Mouse (Mus musculus) embryonic stem cell, embryonic (primary cell): Measurements from ENCODE around the gene Babam1.

Experiments used
- CTCF ChIA-PET, 4 experiments: fragments of 300-600 bp in 2 of 4; fragments of 350-600 bp in 2 of 4; sonication (Branson Sonifier 250); formaldehyde crosslinking; loops; one replicate each; lab custom pipeline; 2022; ENCODE audit warnings: inconsistent platforms in 2 of 4; lab: Charles Lee
- POLR2A ChIA-PET, 4 experiments: fragments of 300-600 bp in 2 of 4; fragments of 350-600 bp in 2 of 4; sonication (Branson Sonifier 250); formaldehyde crosslinking; loops; one replicate each; lab custom pipeline; 2022; ENCODE audit warnings: antibody characterized with exemption in 4 of 4, inconsistent platforms in 1 of 4; lab: Charles Lee

Gene Babam1

DNA sequence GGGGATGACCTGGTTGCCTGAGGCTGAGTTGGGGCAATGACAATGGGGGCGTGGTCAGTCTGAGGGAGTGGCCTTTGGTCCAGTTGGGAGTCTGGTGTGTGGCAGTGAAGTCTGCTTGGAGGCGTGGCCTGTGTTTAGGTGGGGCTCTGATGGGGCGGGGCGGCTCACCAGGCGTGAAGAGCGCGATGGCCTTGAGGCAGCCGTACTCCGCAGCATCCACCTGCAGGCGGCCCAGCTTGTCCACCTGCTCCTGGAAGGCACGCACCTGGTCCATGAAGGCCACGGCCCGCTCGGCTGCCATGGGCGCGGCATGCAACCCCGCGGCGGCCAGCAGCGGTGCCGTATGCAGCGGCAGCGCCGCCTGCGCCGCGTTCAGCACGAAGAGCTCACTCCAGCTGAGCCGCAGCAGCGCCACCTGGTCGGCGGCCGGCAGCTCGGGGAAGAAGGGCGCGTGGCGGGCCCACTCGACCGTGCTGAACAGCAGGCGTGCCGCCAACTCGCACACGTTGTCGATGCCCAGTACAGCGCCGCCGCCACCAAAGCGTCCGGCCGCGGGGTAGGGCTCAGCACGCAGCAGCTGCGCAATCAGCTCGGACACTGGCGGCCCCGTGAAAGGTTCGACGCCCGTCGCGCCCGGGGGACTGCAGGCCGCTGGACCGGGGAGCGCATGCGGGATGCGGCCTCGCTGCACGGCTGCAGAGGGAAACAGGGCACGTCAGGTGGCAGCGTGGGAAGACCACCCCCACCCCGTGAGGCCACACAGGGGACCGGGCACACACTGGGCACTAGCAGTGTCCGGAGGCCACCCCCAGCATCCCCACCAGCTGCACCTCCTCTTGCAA is 20.9 kb upstream of the Babam1 start:
- POLR2A ChIA-PET, result interaction anchor here in 3 of 4 experiments (0.5 to 6.4 kb wide), 31 partner anchors 9 to 870 kb away, joined by 3 to 41 read pairs (median 3); partner anchors contain the start of genes Ankle1 (in 3 of the 3), Babam1 (in 2 of the 3), Mrpl34 (in 2 of the 3) and Myo9b (in 2 of the 3)
- CTCF ChIA-PET, result interaction anchor here in 3 of 4 experiments (0.5 to 2.8 kb wide), 7 partner anchors 9 to 504 kb away, joined by 3 to 25 read pairs (median 4); partner anchors contain the start of genes Ankle1 (in 1 of the 3), Mrpl34 (in 1 of the 3) and Use1 (in 1 of the 3)

DNA sequence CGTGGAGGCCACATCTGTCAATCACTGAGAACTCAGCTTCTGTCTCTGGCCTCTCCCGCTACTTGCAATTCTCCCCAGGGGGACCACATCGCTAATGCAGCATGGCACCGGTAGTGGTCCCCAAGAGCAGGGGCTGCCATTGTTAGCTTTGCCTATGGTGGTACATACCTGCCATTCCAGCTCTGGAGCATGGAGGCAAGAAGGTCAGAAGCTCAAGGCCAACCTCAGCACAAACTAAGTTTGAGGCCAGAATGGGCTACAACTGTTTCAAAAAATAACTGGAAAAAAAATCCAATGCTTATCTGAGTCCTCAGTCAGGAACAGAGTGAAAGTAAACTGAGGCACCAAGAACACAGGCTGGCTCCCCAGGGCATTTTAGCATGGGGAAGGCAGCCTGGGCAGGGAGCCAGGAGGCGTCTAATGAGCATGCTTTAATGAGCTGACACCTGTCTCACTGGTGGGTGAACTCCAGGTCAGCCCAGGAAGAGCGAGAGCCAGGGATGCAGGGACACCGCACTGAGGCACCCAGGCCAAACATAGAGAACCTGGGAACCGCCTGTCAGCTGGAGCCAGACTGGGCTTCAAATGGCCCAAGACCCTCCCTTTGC is 20.1 kb upstream of the Babam1 start:
- ChIA-PET CTCF (interaction anchor here in 3 of 4 experiments (0.5 to 2.8 kb wide), 6 partner anchors 9 to 505 kb away, joined by 3 to 25 read pairs (median 6); partner anchors contain the start of genes Ankle1 (in 1 of the 3), Mrpl34 (in 1 of the 3) and Use1 (in 1 of the 3)), POLR2A (interaction anchor here in 3 of 4 experiments (0.5 to 6.4 kb wide), 25 partner anchors 9 to 871 kb away, joined by 3 to 41 read pairs (median 3); partner anchors contain the start of genes Ankle1 (in 2 of the 3), Babam1 (in 2 of the 3), Mrpl34 (in 2 of the 3) and Use1 (in 2 of the 3))

DNA sequence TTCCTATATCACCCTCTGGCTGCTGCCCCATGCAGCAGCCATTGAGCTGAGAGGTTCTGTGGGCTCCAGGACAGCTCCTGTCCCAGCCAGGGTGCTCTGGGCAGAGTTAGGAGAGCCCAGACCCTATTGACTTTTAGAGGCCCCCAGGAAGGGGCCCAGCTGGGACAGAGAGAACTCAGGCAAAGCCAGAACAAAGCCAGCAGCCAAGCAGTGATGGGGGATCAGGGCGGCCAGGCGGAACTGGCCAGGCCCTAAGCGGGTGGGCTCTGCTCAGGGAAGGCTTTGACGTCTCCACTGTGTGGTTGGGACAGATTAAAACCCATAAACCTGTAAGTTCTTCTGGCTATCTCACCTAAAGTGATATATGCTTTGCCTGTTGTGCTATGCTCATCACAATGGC is 17.7 kb upstream of the Babam1 start:
- ChIA-PET CTCF (interaction anchor here in 1 of 4 experiments (0.6 kb wide), 2 partner anchors 14 to 23 kb away, joined by 3 read pairs; no protein-coding TSS in a partner anchor), POLR2A (interaction anchor here in 2 of 4 experiments (0.7 to 2.7 kb wide), 8 partner anchors 9 to 107 kb away, joined by 3 to 12 read pairs (median 4); partner anchors contain the start of genes Ankle1 (in 2 of the 2), Babam1 (in 1 of the 2), Haus8 (in 1 of the 2) and Myo9b (in 1 of the 2))

DNA sequence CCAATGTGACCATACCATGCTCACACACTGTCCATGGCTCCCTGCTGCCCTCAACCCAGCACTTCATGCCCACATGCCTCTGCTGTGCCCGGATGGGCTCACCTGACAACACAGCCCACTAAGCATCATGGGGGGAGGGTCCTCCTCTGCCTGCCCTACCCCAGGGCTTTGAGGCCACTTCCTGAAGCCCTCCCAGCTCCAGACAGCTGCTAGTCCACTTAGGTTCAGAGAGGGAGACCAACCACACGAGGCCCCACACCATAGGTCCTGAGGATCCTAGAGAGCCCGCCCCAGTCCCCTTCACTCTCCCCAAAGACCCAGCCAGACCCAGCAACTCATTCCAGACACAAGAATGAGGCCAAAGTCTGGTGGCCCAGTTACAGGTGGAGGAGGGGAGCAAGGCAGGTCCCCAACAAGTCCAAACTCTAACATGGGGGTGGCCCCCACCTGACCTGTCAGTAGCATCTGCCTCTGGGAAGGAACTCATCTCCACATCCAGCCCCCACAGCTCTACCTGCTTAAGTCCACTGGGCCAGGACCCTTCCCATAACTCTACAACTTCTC is 17.1 kb upstream of the Babam1 start:
- POLR2A ChIA-PET, result interaction anchor here in 2 of 4 experiments (1.0 to 2.8 kb wide), 7 partner anchors 8 to 128 kb away, joined by 3 to 12 read pairs (median 5); partner anchors contain the start of genes Babam1 (in 1 of the 2), Haus8 (in 1 of the 2), Mrpl34 (in 1 of the 2) and Myo9b (in 1 of the 2)

DNA sequence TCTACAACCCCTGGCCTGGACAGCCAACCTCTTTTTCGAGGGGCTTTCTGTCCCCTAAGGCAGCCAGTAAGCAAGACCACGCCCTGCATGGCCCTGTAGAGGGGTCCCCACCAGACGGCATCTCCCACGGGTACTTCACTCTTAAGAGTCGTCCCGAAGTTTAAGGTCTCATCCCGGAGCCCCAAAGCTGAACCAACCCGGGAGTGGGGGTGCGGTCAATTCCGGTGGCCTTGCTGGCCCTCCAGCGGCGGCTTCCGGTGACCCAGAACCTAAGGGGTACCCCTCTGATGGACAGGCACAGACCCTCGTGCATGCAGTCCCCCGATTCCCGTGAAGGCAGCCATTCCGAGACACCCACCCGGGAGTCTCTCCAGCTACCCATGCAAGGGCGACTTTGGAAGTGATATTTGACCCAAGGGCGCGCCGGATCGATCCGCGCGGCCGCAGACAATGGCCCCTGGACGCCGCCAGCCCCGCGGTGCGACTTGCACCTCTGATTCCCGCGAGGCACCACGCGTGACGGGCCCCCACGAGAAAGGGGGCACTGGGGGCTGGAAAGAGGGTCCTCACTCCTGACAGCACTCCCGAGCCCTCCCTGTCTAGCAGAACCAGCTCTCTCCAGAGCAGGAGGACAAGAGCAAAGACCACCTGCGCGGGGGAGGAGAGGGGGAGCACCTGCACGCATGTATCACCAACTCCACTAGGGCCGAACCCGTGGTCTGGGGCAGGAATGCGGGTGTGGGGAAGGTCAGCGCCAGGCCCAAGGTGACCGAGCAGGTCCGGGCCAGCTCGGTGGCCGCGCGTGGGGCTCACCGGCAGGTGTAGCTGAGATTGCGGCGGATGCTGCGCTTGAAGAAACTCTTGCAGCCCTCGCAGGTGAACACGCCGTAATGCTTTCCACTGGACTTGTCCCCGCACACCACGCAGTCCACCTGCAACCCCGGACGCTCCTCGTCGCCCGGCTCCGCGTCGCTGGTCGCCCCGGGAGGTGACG is 16.2 kb upstream of the Babam1 start:
- ChIA-PET CTCF (interaction anchor here in 2 of 4 experiments (1.2 to 1.4 kb wide), 2 partner anchors 9 to 16 kb away, joined by 3 read pairs; partner anchors contain the start of genes Babam1 (in 1 of the 2) and Ocel1 (in 1 of the 2)), POLR2A (interaction anchor here in 2 of 4 experiments (1.0 to 2.8 kb wide), 12 partner anchors 8 to 484 kb away, joined by 3 to 12 read pairs (median 6); partner anchors contain the start of genes Babam1 (in 2 of the 2), Ocel1 (in 2 of the 2), Use1 (in 2 of the 2) and Mrpl34 (in 1 of the 2))

More for the DNA sequence above, 17.1 kb upstream of the Babam1 start:
- CTCF ChIA-PET, result interaction anchor here in 1 of 4 experiments (1.4 kb wide), 1 partner anchor 17 kb away, joined by 3 read pairs; the partner anchor contains the start of gene Babam1

DNA sequence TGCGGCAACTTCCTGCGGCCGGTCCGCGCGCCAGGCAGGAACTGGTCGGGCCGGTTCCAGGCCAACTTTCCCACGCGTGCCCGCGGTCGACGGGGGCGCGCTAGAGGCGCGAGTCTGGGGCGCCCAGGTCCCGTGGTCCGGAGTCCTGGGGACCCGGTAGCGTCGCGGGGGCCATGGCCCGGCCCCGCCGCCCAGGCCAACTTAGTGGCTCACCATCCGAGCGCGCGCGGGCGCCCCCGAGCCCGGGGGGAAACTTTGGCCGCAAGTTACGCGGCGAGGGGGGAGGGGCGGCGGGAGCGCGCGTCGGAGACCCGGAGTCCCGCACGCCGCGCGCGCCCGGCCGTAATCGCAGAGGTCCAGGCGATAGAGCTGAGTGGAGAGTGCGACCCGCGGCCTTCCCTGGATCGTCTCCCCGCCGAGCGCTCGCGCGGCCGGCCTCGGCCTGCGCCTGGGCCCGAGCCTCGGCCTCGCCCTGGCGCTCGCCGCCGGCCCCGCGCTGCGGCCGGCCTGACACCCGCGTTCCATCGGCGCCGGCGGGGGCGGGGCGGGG is 15.2 kb upstream of the Babam1 start, which contains the start of gene Nr2f6:
TSS of gene Nr2f6 (minus strand) at position 540 of the 550 bp plus-strand sequence.
- ChIA-PET CTCF (interaction anchor here in 3 of 4 experiments (0.6 to 1.6 kb wide), 8 partner anchors 8 to 858 kb away, joined by 3 to 5 read pairs (median 3); partner anchors contain the start of genes Babam1 (in 2 of the 3), Ocel1 (in 2 of the 3) and Ap1m1 (in 1 of the 3)), POLR2A (interaction anchor here (0.6 to 2.8 kb wide), 23 partner anchors 8 to 1008 kb away, joined by 3 to 12 read pairs (median 4); partner anchors contain the start of genes Ankle1 (in 2 of the 4), Babam1 (in 2 of the 4), Ocel1 (in 2 of the 4) and Use1 (in 2 of the 4))

DNA sequence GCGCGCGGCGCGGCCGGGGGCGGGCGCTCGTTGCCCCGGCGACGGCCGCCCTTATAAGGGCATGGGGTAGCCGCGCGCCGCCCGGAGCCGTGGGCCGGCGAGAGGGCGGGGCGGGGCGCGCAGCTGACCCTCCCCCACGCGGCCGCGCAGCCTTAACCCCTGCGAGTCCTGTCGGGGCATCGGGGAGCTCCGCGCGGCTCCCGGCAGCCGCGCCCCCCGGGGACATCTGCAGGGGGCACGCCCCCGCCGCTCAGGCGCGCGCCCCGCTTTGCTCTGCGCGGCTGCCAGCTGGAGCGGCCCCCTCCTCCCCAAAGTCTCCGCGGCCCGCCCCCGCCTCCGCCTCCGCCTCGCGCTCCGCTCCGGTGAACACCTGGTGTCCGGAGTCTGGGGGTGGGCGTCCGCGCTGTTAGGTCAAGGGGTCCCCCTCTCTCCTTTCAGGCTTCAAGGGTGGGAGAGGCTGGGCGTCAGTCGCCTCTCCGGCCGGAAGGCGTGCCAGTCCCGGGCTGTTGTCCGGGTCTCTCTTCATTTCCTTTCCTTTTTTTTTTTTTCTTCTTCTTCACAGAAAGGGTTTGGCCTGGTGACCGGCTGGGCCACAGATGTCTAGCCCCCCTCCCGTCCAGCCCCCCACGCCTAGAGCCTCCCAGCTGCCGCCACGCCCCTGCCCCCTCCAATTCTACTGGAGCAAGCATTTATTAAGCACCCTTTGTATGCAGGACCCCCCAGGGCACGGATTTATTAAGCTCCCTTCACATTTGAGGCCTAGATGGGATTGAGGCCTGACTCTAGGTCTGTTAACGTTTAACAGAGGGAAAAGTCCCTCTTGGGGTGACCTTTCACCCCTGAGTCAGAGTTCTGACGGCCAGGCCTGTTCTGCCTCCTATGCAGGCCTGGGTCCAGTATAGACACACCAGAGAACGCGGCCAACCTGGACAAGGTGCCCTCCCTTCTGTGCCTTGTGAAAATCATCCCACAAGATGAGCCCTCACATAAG is 14.4 kb upstream of the Babam1 start:
- ChIA-PET CTCF (interaction anchor here (0.5 to 1.6 kb wide), 12 partner anchors 9 to 1157 kb away, joined by 3 to 7 read pairs (median 3); partner anchors contain the start of genes Babam1 (in 2 of the 4), Ap1m1 (in 1 of the 4), Arrdc2 (in 1 of the 4) and Ocel1 (in 1 of the 4)), POLR2A (interaction anchor here (0.6 to 2.8 kb wide), 28 partner anchors 9 to 1008 kb away, joined by 3 to 12 read pairs (median 4); partner anchors contain the start of genes Ankle1 (in 2 of the 4), Ocel1 (in 2 of the 4), Rpl18a (in 2 of the 4) and Babam1 (in 1 of the 4))

DNA sequence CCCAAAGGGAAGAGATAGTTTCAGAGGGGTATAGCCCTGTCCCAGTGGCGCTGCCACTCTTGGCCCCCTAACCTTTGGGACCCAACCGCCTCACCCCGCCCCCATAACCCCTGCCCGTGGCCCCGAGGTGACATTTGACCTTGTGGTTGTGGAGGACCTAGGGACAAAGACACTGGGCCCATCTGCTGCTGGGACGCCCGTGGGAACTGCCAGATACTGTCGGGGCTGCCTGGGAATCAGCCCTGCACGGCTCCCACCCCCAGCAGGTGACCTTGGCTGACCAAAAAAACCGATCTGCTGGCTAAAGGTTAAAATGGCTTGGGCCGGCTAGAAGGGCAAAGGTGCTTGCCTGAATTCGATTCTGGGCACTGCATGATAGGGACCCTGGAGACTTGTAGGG is 13.3 kb upstream of the Babam1 start:
- CTCF ChIA-PET, result no interaction called here
- POLR2A ChIA-PET, result interaction anchor here in 2 of 4 experiments (0.9 to 11.9 kb wide), 5 partner anchors 9 to 118 kb away, joined by 3 to 96 read pairs (median 41); partner anchors contain the start of genes Ankle1 (in 1 of the 2), Babam1 (in 1 of the 2), Ocel1 (in 1 of the 2) and Ushbp1 (in 1 of the 2)

DNA sequence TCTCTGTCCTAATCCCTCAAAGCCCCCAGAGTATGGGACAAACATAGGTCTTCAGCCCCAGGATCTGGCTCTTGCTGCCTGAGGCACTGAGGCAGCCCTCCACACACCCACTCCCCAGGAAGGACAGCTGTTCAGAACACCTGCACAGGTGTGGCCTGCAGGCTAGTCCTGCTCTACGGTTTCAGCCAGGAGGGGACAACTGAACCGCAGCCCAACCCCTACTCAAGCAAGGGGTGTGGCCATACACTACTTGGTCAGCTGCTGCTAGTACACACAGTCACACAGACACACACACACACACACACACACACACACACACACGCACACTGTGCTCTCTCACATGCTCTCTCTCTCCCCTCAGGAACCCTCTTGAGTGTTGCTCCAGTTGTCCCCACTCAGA is 12.8 kb upstream of the Babam1 start:
- ChIA-PET POLR2A (interaction anchor here in 2 of 4 experiments (0.9 to 11.9 kb wide), 10 partner anchors 8 to 117 kb away, joined by 3 to 96 read pairs (median 30); partner anchors contain the start of genes Ankle1 (in 2 of the 2), Babam1 (in 2 of the 2), Ushbp1 (in 2 of the 2) and Ocel1 (in 1 of the 2)), CTCF (interaction anchor here in 2 of 4 experiments (0.7 to 2.1 kb wide), 2 partner anchors 13 to 19 kb away, joined by 4 to 20 read pairs; partner anchors contain the start of gene Babam1 (in 1 of the 2))

DNA sequence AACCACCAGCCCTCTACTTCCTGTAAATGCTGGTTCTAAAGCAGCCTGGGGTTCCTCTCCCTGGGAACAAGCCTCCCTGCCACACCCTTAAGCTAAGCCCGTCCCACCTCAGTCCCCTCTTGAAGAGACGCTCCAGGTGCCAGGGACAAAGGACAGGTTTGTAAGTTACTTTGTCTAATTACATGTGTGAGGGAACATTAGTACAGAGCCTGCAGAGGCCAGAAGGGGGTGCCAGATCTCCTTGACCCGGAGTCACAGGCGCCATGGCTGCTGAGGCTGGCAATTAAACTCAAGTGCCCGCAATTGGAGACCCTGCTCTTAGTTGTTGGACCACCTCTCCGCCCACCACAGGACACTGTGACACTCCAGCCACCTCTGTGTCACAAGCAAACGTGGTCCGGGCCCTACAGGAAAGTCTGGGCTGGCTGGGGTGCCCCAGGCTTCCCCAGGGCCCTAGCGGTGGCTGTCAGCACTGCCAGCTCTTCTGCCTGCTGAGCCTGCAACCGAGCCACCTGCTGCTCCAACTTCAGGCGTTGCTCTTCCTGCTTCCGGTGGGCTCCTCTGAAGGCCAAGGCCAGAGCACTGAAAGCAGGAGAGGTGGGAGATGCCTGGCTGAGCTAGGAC is 11.3 kb upstream of the Babam1 start:
- ChIA-PET POLR2A (interaction anchor here (0.5 to 11.9 kb wide), 40 partner anchors 10 to 687 kb away, joined by 3 to 96 read pairs (median 5); partner anchors contain the start of genes Ankle1 (in 3 of the 4), Babam1 (in 3 of the 4), Jund (in 2 of the 4) and Myo9b (in 2 of the 4)), CTCF (interaction anchor here (0.5 to 2.5 kb wide), 31 partner anchors 9 to 622 kb away, joined by 3 to 25 read pairs (median 4); partner anchors contain the start of genes Babam1 (in 2 of the 4), Mrpl34 (in 2 of the 4), Ocel1 (in 2 of the 4) and Abhd8 (in 1 of the 4))

DNA sequence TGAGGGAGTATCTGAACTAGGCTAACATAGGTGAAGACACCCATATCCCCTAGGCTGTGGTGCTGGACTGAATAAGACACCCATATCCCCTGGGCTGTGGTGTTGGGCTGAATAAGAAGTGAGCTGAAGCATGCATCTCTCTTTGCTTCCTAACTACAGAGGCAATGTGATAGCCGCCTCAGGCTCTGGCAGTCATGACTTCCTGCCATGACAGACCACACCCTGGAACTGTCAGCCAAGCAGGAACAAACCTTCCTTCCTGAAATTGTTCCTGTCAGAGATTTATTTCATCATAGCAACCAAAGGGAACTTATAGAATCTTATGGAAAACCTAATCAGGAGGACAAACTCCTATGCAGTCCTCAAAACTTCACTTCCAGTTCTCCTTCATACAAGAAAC is 8.4 kb upstream of the Babam1 start:
- ChIA-PET POLR2A (interaction anchor here in 3 of 4 experiments (0.6 to 11.9 kb wide), 17 partner anchors 9 to 182 kb away, joined by 3 to 96 read pairs (median 4); partner anchors contain the start of genes Ankle1 (in 2 of the 3), Babam1 (in 2 of the 3), Ocel1 (in 2 of the 3) and Use1 (in 2 of the 3)), CTCF (interaction anchor here in 1 of 4 experiments (1.0 kb wide), 1 partner anchor 17 kb away, joined by 5 read pairs; the partner anchor contains the start of gene Ankle1)

DNA sequence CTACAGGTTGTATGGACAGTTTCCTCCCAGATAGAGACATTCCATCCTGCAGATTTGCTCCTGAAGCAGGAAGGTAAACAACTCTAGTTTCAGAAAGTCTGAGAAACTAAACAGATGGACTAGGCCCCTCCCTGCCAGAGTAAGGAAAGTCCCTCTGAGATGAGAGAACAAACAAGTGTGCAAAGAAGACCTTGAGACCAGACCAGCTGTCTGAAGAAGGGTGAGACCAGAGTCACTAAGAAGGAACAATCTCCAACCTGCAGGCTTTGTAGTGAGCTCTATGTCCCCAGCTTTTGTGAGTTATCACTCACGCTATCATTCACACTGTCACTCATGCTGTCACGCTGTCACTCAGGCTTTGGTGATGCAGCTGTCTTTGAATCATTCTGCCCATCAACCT is 5.0 kb upstream of the Babam1 start:
- POLR2A ChIA-PET, result interaction anchor here in 3 of 4 experiments (0.5 to 11.9 kb wide), 10 partner anchors 9 to 698 kb away, joined by 3 to 96 read pairs (median 6); partner anchors contain the start of genes Ankle1 (in 3 of the 3), Haus8 (in 1 of the 3), Myo9b (in 1 of the 3) and Nr2f6 (in 1 of the 3)

More for the DNA sequence above, 5.0 kb upstream of the Babam1 start:
- CTCF ChIA-PET, result interaction anchor here in 2 of 4 experiments (0.5 to 1.6 kb wide), 3 partner anchors 9 to 127 kb away, joined by 3 to 5 read pairs (median 4); no protein-coding TSS in a partner anchor
